Mouse (Mus musculus) kidney, adult 11 months (tissue): Measurements from ENCODE around the gene Ckmt2.
A peak's percentile ranks its signal among the peaks of the same experiment; 100 is the strongest.

Experiments used
- DNase-seq: peaks from one replicate; pipeline ENCODE4 v3.0.0; 2022

The Ckmt2 gene

DNA sequence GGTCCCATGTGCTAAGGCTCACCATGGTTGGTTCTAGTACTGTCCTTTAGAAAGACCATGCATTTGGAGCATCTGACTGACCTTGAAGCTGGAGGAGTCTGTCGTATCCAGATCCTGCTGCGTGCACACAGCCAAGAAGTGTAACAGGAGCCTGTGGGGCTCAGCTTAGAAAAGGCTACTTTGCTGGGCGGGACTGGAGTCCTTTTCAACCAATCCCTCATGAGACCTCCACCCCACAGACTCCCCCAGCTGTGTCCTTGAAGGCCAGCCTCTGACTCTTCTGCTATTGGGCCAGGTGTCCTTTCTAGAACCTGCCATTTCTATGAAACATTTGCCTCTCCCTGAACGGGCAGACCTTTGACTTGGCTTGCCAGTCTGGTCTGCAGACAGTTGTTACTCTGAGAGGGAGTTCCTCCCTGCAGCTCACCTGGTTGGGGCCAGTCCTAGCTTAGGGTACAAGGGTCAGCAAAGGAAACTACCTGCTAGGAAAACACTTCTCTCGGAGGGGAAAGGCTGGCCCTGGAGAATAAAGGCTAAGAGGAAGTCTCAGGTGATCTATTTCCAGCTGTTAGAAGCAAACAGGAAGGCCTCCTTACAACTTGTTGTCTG lies at the start of gene Ckmt2:
Gene Ckmt2 (minus strand): TSS at position 145 of the 609 bp plus-strand sequence.
- peak; percentile 18 for DNase-seq

DNA sequence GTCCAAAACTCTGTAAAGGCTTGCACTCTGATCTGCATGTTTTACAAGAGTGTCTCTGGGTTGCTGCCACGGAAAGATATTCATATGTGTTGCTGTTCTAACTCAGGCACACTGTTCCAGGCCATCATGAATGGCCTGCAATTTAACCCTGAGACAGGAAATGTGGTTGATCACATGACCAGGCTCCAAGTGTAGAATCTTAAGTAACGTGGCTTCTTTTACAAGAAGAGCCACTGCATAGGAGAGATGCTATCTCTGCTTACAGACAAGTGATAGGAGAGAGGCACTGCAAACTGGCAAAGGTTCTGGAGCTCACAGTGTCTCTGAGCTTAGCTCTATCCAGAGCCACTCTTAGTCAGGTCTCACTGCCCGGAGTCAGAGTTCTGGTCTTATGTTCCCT lies 44.3 kb upstream of the Ckmt2 start:
- DNase-seq, result no peak

DNA sequence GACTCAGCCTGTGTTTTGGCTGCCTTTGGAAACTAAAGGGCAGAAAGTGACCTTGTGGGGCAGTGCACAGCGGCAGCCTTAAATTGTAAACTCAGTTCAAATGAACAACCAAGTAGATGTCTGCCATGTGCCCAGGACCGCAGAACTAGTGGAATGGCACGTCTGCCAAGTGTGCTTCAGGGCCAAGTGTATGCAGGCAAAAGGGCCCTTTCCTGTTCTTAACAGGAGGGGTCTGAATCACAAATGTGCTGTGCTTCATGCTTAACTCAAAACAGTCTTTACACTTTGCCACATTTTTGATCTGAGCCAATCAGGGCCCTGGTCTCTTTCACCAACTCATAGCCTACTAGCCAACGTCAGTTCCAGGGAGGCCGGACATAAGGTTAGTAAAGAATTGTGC lies 42.1 kb upstream of the Ckmt2 start:
- peak; percentile 17 for DNase-seq

DNA sequence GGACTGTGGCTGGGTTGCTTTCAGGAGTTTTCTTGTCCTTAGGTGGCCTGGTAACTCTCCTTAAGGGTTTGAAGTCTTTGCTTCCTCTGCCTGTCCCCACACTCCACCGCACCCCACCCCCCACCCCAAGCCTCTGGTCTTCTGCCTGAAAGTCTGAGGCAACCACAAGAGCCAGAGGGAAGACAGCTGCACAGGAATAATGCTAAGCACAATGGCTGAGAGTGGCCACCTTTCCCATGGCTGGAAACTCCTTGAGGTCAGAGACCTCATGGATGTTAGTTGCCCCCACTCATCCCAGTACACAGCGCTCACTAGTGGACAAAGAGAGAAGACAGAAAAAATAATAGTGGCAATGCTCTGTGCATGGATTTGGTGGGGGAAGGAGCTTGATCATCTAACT lies 41.1 kb upstream of the Ckmt2 start:
- DNase-seq, result no peak

DNA sequence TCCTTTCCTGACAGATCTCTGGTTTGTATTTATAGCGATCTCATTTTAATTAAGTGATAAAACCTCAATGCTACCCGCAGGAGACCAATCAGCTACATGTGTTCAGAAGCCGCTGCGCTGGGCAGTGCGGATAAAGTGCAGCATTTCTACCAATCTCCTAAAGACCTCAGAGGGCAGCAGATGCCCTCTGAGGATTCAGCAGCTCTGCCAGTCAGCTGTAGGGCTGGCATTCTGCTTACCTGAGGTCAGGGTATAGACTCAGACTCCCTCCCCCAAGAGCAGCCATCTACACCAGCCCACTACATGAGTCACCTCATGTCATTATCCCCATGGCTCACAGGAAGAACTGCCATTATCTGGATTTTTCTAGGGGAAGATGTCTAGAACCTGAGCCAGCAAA lies 39.6 kb upstream of the Ckmt2 start:
- DNase-seq, result no peak

DNA sequence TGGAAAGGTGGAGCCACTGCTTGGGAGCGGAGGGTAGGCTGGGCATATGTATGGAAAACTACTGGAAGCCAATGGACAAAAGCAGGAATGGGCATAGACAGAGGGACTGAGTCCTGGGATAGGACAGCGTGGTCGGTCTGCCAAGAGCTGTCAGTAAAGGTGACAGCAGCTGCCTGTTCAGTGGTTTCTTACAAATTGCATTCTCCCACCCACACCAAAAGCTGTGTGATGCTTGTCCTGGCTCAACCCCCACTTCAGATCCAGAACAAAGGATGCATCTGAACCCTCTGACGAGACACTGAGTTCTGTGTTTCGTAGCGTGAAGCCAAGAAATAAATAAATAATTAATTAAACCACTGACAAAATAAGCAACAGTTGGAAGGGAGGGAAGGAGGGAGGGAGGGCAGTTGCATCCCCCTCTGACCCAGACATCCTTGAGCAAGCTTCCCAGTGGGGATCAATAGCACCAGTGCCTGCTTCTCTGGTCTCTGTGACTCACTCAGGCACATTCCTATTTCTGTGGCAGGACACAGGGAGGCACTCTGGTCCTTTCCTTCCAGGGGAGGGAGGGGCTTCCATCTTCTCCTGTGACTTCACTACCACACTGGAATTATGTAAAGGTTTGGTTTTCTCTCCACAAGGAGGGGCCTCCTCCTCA lies 39.0 kb upstream of the Ckmt2 start:
- DNase-seq, result no peak

DNA sequence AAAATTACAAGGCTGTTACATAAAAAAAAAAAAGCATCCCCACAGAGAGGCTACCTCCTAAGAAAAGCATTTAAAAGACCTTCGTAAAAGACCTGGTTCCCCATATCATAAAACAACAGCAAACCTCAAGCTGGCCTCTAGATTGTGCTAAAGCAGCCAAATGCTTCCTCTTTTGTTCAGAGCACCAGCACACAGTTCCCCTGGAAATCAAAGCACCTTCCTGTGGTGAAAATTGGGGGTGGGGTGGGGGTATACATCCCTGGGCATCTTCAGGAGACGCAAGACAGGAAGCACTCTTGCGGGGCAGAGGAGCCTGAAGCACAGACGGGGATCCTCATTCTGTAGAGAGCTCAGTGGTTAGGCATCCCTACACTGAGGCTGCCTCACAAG lies 38.5 kb upstream of the Ckmt2 start:
- DNase-seq, result no peak

DNA sequence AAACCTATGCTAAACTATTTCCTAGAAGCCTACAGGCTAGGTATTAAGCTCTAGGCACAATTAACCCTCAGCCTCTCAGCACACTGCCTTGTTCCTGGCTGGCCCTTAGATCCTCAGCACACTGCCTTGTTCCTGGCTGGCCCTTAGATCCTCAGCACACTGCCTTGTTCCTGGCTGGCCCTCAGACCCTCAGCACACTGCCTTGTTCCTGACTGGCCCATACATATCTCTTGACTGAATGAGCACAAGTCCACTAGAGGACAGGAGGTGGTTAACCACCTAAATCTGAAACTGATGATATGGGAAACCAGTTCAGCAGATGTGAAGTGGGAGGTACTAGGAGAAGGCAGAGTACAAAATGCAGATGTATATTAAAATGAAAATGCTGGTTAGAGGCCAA lies 35.0 kb upstream of the Ckmt2 start:
- DNase-seq, result no peak

DNA sequence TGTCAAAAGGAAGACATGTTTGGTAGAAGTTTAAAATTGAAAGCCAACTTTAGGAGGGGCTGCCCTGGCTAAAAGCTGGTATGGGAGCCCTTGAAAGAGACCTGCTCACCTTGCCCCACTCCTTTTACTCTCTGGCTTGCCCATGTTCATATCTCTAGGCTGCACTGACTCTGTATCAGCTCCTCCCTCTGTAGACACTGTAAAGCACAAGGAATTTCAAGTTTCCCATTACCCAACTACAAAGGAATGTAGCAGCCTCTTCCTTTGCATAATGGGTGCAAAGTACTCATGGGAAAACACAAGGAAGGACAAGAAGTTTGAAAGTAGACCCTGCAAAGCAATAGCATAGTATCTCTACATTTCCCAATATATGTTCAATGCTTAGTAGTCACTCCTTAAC lies 34.5 kb upstream of the Ckmt2 start:
- peak; percentile 7 for DNase-seq

DNA sequence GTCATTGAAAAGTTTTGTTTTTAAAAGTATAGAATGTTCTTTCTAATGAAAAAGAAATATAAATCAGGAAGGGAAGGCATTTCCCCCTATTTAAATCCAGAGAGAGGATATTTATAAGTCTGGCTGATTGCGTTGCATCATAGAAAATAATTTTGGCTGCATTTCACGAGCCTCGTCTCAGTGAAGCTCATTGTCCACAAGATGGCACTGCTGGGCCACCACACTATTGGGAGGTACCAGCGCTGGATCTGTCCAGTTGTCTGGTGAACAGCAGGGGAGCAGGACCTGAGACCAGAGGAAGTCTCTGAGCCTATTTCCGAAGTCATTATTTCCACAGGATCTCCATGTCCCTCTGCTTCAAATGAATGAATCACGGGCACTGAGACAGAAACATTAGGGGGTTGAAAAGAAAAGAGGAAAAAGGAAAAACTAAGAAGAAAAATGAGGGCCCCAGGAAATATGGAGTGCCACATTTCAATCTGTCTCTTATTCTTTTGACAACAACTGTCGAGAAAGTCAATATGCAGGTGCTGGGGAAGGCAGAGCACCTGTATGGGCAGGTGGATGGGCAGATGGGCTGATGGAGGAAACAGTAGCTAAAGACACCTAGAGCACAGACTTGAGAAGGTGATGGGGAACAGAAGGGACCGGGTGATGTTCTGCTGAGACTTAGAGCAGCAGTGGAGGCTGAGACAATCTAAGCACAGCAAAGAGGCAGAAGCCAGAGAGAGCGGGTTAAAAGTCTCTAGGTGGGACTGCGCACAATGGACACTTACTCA lies 31.7 kb upstream of the Ckmt2 start:
- DNase-seq, result peak; percentile 60

DNA sequence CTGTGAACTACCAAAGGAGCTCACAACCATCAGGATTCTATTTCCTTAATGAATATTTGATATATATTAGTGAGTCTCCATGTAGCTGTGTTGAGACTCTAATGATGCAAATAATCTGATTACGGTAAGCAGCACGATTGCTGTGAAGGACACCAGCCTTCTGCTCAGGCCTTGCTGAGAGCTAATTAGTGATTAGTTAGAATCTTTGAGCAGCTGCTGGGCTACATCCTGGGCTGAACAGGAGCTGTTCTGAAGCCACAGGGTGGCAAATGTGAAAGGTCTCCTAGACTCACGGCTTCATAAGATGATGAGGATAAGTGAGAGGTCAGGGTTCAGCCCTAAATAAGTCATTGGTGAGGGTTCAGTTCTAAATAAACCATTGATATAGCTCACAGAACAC lies 29.7 kb upstream of the Ckmt2 start:
- no peak for DNase-seq

DNA sequence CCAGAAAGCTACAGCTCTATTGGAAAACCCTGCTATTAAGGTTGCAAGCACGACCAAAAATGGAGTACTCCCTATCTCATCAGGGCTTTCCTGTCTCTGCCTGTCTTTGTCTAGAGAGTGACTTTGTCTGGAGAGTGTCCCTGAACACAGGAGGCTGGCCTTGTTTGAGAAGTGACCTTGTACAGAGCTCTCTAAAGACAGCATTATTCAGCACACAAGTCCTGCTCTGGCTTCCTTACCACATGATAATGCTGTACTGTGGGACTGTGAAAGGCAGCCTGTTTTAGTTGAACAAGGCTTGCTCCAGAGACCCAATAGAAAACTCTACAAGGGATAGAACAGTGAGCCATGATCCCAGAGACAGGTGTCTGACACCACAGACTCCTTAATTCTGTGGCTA lies 19.8 kb upstream of the Ckmt2 start:
- no peak for DNase-seq

DNA sequence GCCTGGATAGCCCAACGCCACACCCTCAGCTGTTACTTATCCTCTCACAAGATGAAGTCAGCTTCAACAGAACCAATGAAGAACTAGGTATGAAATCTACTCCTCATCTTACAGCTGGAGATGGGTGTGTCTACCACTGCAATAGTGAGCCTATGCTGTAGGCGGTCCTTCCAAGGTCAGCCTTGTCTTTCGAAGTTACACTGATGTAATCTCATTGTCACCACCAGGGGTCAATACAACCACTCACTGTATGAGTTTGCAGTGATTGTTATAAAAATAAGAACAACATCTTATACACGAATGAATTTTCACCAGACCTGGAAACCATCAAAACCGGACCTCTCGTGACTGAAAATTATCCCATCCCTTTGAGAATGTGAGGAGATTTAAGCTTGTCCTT lies 16.4 kb upstream of the Ckmt2 start:
- no peak for DNase-seq

DNA sequence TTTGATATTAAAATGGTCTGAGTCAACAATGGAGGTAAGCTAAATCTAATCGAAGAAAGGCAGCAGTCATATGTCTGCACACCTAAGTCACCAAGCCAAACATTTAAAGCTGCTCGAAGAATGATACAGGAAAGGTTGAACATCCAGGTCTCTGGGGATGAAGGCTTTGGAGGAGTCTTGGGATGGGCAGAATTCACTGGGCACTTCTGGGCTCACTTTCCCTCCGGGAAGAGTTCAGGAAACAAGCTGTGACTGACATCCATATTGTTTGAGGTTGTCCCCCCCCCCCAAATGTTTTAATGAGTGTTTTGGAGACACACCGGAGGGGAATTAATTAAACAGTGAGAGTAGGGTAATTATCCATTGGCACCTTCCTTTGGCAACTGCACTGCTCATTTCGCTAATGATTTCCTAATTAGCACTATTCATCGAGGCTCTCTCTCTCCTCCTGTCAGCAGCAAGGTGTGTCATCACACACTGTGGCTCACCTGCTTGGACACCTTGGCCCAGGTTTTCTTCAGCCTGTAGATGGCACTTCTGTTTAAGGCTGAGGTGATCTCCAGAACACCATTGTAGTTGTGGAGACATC lies 13.4 kb upstream of the Ckmt2 start:
- no peak for DNase-seq

DNA sequence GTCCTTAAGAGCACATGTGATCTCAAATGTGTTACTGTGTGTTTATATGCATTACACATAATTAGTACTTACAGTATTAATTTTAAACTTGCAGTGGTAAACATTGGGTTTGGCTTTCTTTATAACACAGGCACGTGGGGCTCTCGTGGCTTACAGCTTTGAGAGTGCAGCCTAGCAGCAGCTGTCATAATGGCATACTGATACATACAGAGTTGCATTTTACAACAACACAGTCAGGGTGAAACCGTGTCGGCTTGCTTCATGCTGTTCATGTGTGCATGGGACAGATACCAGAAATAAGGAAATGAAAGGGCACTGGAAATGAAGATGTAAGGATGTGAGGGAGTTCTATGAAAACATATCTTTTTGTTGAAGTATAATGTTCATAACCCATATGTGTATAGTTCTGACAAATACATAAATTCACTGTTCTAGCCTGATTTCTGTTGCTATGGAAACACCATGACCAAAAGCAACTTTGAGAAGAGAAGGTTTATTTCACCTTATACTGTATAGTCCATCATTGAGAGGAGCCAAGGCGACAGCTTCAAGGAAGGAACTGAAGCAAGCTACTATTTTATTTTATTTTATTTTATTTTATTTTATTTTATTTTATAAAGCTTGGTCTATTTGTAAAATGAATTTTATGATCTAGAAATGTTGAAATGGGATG lies 8.2 kb upstream of the Ckmt2 start:
- DNase-seq, result no peak

DNA sequence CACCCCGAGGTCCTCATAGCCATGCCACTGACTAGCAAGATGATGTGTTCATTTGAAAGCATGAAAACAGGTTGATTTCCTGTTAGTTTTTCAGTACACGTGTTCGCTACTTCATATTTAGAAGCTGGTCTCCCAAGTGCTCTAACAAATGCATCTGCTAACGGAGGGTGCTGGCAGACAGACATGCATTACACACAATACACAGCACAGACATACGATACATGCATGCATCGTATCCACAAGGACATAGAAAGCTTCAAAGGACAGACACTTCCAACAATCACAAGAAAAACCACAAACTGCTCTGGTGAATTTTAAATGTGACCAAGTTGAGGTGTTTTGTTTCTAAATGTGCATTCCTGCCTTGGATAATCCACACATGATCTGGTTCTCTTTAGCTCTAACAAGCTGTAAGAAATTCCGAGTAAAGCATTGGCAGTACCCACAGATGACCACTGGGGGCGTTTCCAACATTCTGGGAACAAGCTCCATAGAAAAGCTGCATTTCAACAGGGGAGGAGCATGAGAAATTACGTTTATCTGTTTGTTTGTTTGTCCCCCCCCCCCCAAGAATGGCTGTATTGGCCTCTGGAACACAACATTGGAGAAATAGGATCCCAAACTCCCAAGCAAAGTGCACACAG lies 5.3 kb upstream of the Ckmt2 start:
- DNase-seq, result no peak

DNA sequence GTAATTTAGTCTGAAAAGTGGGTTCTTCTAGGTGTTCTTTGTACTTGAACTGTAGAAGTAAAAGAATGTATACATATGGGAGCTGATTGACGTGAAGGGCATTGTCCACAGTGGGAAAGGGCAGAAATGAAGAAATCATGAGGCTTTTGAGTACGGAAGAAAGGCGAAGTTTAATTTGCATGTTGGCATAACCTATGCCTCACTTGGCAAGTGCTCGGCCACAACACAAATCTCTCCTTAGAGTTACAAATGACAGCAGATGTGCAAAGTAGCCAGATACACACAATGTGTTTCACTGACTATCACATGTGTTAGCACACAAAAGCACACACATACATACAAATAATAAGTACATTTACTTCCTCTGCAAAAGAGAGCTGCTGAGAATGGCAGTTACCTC lies 3.6 kb upstream of the Ckmt2 start:
- DNase-seq, result no peak

DNA sequence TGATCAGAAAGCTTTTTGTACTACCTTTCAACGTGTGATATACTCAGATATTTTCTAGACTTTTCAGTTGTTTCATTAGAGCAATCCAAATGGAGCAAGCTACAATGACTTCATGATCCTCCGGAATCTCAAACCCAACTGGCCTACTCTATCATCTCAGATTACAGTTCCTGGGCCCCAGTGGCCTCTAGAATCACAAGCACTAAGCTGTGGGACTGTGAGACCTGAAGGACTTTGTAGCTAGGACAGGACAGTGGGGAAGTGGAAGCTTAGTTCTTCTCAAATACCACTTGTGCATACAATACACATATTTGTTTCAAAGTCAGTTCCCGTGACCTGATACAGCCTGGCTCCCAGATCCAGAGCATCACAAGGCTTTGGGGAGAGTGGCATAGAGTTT lies 1.3 kb upstream of the Ckmt2 start:
- DNase-seq, result no peak

DNA sequence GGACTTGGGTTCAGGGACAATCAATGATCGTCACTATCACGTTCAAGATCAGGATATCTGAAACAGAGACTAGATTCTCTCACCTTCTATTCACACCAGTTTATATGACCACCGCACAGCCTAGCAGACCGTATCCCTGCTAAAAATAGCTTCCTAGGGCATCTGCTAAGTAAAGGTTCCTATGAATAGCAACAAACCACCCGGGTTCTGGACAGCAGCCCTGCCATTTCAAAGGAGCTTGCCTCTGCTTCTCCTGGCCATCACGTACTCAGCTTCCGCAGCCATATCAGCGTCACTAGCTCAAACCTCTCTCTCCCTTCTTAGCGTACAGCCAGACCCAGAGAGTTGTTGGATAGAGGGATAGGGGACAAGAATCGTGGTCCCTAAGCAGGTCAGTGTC lies 665 bp upstream of the Ckmt2 start:
- DNase-seq, result no peak

DNA sequence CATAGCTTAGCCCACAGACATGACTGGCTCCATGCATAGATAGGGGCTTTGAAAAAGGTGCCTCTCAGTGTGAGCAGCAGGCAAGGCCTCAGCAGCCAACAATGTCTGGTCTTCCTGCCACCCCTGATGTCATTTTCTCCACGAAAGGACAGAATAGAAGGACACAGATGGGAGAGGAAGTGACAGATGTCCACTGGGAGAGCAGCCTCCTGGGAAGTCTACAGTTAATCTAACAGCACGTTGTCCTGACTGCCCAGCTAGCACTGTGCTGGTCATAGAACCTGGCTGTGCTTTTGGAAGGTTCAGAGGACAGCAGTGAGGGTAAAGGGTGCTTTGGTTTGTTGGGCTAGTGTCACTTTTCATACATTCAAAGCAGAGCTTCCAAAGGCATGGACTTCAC lies 1.1 kb downstream of the Ckmt2 start:
- no peak for DNase-seq

DNA sequence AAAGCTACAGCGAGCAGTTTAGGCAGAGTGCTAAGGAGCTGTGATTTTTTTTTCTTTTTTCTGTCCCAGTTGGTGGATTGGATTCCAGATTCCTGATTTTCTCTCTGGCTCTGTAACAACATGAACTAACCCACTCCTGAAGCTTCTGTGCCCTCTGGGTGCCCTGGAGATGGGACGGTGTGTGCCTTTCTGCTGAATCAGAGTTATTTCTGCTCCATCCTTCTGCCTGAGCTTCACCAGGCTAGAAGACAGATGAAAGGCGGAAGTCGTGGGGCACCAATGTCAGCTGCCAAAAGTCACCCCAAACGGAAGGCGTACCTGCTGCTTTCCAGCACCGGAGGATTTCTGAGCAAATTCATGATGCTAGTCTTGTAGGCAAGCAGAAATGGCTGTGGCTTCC lies 2.1 kb downstream of the Ckmt2 start:
- no peak for DNase-seq

DNA sequence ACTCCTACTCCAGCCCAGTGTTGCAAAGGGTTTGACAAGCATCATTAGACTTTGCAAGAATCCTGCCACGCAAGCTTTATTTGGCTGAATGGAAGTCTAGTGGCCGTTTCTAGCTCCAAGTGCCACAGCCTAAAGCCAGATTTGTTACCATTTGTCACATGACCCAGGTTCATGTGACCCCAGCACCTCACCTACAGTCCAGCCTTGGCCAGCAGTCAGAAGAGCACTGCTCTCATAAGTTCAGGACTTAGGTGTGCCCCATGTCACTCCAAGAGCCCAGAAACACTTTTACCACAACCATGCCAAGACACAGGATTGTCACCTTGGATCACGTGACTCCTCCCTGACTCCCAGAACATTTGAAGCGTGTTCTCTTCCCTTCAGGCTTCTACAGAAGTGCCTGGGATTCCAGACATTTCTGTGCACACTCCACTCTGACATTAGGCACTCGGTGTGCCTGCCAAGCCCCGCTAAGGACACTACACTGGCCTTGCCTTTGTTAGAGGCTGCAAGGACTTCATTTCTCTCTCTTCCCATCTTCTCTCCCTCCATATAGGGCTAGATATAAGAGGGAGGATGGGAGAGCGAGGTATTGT lies 2.9 kb downstream of the Ckmt2 start:
- no peak for DNase-seq

DNA sequence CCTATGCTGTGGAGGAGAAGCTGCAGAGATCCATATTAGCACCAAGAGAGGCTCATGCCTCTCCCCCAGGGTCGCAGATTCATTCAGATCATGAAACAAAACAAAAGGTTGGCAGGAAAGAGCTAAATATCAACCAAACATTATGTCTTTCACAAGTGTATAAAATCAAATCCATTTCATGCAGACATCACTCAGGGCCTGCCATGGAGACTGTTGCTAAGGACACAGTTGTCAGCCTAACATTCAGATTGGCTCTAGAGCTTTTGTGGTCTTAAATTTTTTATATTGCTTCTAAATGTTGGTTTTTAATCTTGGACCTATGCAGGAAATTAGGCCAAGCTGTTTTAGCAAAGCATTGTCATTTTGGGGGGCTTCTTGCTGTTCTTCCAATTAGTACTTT lies 8.1 kb downstream of the Ckmt2 start:
- DNase-seq, result no peak
